Mouse (Mus musculus) limb, embryonic 15.5 days (tissue): ENCODE measurements at regions not wholly inside any gene's neighbourhood (a gene's known extent, or its start where the extent isn't known, plus 50 kb on each side); places are given as distances from the start of the nearest gene placed in this dataset.

ENCODE experiments used
- ATAC-seq: fragments of 200-750 bp; cut with Nextera tagmentation; 2 replicates; pipeline ENCODE4 v1.8.0; 2017; ENCODE audit warnings: low read depth, moderate TSS enrichment; ENCODE audit not compliant: insufficient number of reproducible peaks, low FRiP score, low TSS enrichment
- H3K27ac ChIP-seq: fragments of 300-500 bp; sonication (generic); 2 replicates; pipeline ENCODE4 v1.5.1; 2015; ENCODE audit warnings: moderate library complexity, mild to moderate bottlenecking, inconsistent platforms
- H3K27me3 ChIP-seq: fragments of 300-500 bp; sonication (generic); 2 replicates; pipeline ENCODE4 v1.6.1; 2015; ENCODE audit warnings: inconsistent platforms
- H3K36me3 ChIP-seq: fragments of 300-500 bp; sonication (generic); 2 replicates; pipeline ENCODE4 v1.6.1; 2015; ENCODE audit warnings: inconsistent platforms
- H3K4me1 ChIP-seq: fragments of 300-500 bp; sonication (generic); 2 replicates; pipeline ENCODE4 v1.6.1; 2015; ENCODE audit warnings: inconsistent platforms
- H3K4me2 ChIP-seq: fragments of 300-500 bp; sonication (generic); 2 replicates; pipeline ENCODE4 v1.6.1; 2015; ENCODE audit warnings: mild to moderate bottlenecking, inconsistent platforms
- H3K4me3 ChIP-seq: fragments of 300-500 bp; sonication (generic); 2 replicates; pipeline ENCODE4 v1.5.1; 2015; ENCODE audit warnings: mild to moderate bottlenecking, inconsistent platforms
- H3K9ac ChIP-seq: fragments of 300-500 bp; sonication (generic); 2 replicates; pipeline ENCODE4 v1.6.1; 2015; ENCODE audit warnings: inconsistent platforms
- H3K9me3 ChIP-seq: fragments of 300-500 bp; sonication (generic); 2 replicates; pipeline ENCODE4 v1.6.1; 2016; ENCODE audit warnings: inconsistent platforms
- WGBS: fragments of 180-500 bp; shearing (Covaris S2); methylation state at CpG from one replicate; pipeline ENCODE4 v1.1.7; 2015; 5-methylcytosine and 5-hydroxymethylcytosine counted together

DNA sequence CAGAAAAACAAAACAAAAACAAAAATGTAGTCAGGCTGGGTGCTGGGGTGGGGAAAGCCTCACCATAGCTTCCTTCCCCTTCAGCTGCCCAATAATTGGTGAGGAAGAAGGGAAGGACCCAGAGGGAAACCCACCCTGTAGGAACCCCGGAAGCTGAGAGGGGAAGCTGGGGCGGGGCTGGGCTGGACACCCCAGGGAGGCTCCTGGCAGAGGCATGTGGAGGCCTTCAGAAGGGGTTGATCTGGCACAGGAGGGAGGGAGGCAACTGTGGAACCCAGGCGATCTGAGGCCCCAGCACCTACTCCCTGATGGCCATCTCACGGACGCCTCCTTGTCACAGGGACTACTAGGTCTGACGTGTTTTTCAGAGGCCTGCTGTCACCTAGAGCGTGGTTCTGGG, 71.1 kb upstream of the Hes1 start:
- Histone ChIP-seq H3K4me3 (no peak overlapping the region), H3K27ac (no peak overlapping the region), H3K4me1 (peaks cover 53% of the 10 kb centered on the region), H3K9me3 (no peaks in the 10 kb centered on the region), H3K36me3 (no peaks in the 10 kb centered on the region), H3K9ac (no peak overlapping the region), H3K27me3 (no peaks in the 10 kb centered on the region), H3K4me2 (no peak overlapping the region)
- no peak for ATAC-seq
- WGBS, result 66% methylated on average over 7 of the region's 7 CpGs

DNA sequence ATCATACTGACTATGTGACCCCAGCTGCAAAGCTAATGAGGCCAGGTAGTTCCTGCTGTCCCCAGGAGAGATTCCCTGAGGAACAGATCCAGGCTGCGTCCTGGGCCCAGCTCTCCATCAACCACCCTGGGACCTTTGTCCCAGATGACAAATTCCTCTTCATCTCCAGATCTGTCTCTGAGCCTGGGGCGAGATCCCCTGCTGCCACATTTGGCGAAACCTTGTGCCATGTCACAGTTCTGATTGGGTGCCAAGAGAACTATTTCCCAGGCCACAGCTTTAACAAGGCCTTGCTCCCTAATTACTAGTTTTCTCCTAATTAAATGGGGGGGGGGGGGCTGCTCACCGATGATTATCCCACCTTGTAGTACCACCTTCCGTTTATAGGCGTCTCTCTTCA, 70.6 kb upstream of the Hes1 start:
- Histone ChIP-seq H3K4me2 (no peak overlapping the region), H3K4me3 (no peak overlapping the region), H3K9ac (no peak overlapping the region), H3K27ac (no peak overlapping the region), H3K9me3 (no peaks in the 10 kb centered on the region), H3K27me3 (no peaks in the 10 kb centered on the region), H3K36me3 (no peaks in the 10 kb centered on the region), H3K4me1 (peaks cover 53% of the 10 kb centered on the region)
- 45% methylated on average over 6 of the region's 6 CpGs for WGBS
- ATAC-seq, result no peak

GRCm38 (mm10) chr16:29996139-29997069, 67.8 kb upstream of the Hes1 start:
- no peak overlapping the region for H3K9ac ChIP-seq
- no peaks in the 10 kb centered on the region for H3K36me3 ChIP-seq
- H3K9me3 ChIP-seq, result no peaks in the 10 kb centered on the region
- 15% methylated on average over 12 of the region's 12 CpGs for WGBS
- H3K27ac ChIP-seq, result peak overlapping the region; percentile 59; the same call in 1 of the 2 replicates
- no peak overlapping the region for H3K4me3 ChIP-seq
- no peaks in the 10 kb centered on the region for H3K27me3 ChIP-seq
- 0 out of 2 replicates have a peak overlapping the region, but pooled peaks have one; percentile 14 for H3K4me2 ChIP-seq
- peak; percentile 57; the same call in 1 of the 2 replicates for ATAC-seq
- H3K4me1 ChIP-seq, result peaks cover 42% of the 10 kb centered on the region

- H3K27me3 ChIP-seq, result no peaks in the 10 kb centered on the region
- no peak overlapping the region for H3K4me2 ChIP-seq
- H3K4me3 ChIP-seq, result no peak overlapping the region
- no peak overlapping the region for H3K27ac ChIP-seq
- no peak for ATAC-seq
- H3K4me1 ChIP-seq, result peaks cover 26% of the 10 kb centered on the region
- no peak overlapping the region for H3K9ac ChIP-seq
- H3K9me3 ChIP-seq, result no peaks in the 10 kb centered on the region
- 80% methylated on average over 2 of the region's 2 CpGs for WGBS
- no peaks in the 10 kb centered on the region for H3K36me3 ChIP-seq
Observed at GRCm38 (mm10) chr16:30000166-30000565, 64.0 kb upstream of the Hes1 start.

DNA sequence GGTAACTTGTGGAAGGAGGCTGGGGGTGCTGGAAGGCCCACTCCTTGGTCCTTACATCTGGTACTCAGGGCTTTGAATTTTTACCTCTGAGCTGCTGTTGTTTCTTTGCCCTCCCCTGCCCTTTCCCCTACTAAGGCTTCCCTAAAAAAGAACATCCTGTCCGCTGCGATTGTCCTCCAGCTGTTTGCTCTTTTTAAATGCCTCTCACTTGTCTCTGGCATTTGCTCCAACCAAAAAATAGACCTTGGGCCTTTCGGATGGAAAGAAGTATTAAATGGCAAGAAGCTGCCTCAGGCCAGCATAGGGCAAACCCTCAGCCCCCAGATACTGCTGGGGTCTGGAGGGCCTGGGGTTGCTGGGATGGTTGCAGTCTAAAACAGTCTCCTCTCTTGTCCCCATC, 59.1 kb upstream of the Hes1 start:
- 56% methylated on average over 3 of the region's 3 CpGs for WGBS
- no peak overlapping the region for H3K4me3 ChIP-seq
- H3K9ac ChIP-seq, result no peak overlapping the region
- no peaks in the 10 kb centered on the region for H3K36me3 ChIP-seq
- ATAC-seq, result no peak
- peaks cover 49% of the 10 kb centered on the region for H3K4me1 ChIP-seq
- no peaks in the 10 kb centered on the region for H3K27me3 ChIP-seq
- no peaks in the 10 kb centered on the region for H3K9me3 ChIP-seq
- no peak overlapping the region for H3K27ac ChIP-seq
- no peak overlapping the region for H3K4me2 ChIP-seq

DNA sequence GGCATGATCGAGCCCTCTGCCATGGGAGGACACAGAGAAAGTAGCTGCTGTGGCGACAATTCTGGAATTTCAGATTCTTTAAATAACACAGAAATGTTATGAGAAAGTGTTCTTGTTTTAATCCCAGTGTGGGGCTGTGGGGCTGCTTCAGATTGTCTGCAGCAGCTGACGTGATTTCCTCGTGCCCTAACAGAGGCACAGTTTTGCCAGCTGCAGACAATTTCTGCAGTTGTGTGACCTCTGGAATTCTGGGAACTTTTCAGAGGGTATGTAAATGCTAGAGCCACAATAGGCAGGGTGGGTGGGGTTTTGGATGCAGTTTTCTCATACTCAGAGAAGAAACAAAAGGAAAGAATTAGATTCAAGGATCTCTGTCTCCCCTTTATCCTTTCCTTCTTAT, 57.4 kb upstream of the Hes1 start:
- WGBS, result 44% methylated on average over 4 of the region's 4 CpGs
- no peak overlapping the region for H3K4me3 ChIP-seq
- no peak overlapping the region for H3K4me2 ChIP-seq
- H3K27ac ChIP-seq, result no peak overlapping the region; the same call in 1 of the 2 replicates
- ATAC-seq, result no peak
- H3K36me3 ChIP-seq, result no peaks in the 10 kb centered on the region
- H3K9me3 ChIP-seq, result no peaks in the 10 kb centered on the region
- peaks cover 49% of the 10 kb centered on the region for H3K4me1 ChIP-seq
- no peak overlapping the region for H3K9ac ChIP-seq
- H3K27me3 ChIP-seq, result no peaks in the 10 kb centered on the region

GRCm38 (mm10) chr16:30008451-30009357, 55.5 kb upstream of the Hes1 start:
- peaks cover 45% of the 10 kb centered on the region for H3K4me1 ChIP-seq

DNA sequence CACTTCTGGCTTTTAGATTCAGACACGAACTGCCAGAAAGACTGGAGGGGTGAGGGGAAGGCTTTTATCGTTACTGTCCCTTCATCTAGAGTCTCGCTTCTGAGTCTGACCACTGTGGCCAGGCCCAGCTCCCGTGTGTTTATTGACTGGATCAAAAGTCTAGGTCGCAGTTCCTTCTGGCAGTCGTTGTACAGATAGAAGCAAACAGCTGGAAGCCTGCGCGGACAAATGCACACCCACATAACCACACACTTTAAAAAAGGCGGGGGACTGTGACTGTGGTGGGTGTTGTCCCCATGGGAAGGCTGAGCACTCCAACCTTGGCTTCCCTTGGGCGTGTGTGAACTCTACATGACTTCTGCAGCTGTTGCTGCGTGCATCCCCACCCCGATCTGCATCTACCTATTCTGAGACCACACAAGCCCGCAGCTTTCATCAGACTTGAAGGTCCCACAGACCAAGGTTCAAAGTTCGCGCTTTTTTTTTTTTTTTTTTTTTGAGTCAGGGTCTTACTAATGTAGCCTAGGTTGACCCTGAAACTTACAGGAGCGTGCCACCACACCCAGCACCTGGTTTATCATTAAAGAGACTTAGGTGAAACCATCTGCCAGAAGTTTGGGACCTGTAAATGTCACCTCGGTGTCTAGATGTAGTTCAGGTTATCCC, 54.5 kb upstream of the Hes1 start:
- H3K4me3 ChIP-seq, result peak overlapping the region; percentile 44
- H3K27ac ChIP-seq, result peak overlapping the region; percentile 83
- H3K4me1 ChIP-seq, result peaks cover 51% of the 10 kb centered on the region
- H3K36me3 ChIP-seq, result no peaks in the 10 kb centered on the region
- H3K4me2 ChIP-seq, result peak overlapping the region; percentile 88
- H3K27me3 ChIP-seq, result no peaks in the 10 kb centered on the region
- 15% methylated on average over 17 of the region's 17 CpGs for WGBS
- no peak for ATAC-seq
- H3K9ac ChIP-seq, result no peak overlapping the region
- H3K9me3 ChIP-seq, result no peaks in the 10 kb centered on the region

More at GRCm38 (mm10) chr16:30008451-30009357, 55.5 kb upstream of the Hes1 start:
- H3K27ac ChIP-seq, result peak overlapping the region; percentile 83
- no peaks in the 10 kb centered on the region for H3K27me3 ChIP-seq
- no peaks in the 10 kb centered on the region for H3K9me3 ChIP-seq
- peak overlapping the region; percentile 44; the same call in 1 of the 2 replicates for H3K9ac ChIP-seq
- H3K4me2 ChIP-seq, result peak overlapping the region; percentile 88
- peak; percentile 94 for ATAC-seq
- WGBS, result 2% methylated on average over 47 of the region's 62 CpGs
- no peaks in the 10 kb centered on the region for H3K36me3 ChIP-seq
- peak overlapping the region; percentile 44 for H3K4me3 ChIP-seq

- Histone ChIP-seq H3K27me3 (no peaks in the 10 kb centered on the region), H3K9ac (no peak overlapping the region), H3K36me3 (no peaks in the 10 kb centered on the region), H3K4me1 (peaks cover 40% of the 10 kb centered on the region), H3K27ac (no peak overlapping the region), H3K4me2 (no peak overlapping the region), H3K4me3 (no peak overlapping the region), H3K9me3 (no peaks in the 10 kb centered on the region)
- WGBS, result 48% methylated on average over 2 of the region's 2 CpGs
- ATAC-seq, result no peak
Observed at GRCm38 (mm10) chr16:30013123-30013522, 51.1 kb upstream of the Hes1 start.

DNA sequence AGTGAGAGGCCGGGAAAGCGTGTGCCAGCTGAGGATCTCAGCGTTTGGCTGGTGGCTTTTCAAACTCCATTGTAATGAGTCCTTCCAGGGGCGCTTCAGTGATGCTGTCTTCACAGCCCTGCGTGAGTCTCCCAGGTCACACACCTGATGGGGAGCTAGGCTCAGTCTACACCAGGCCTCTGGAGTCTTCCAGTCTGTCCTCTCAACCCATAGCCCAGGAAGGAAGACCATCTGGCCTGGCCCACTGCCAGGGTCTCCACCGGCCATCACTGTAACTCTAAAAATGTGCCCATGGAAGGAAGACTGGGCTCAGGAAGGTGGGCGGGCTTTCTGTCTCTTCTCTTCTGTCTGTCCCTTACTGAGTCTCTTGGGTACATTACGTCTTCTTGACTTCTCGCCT, 50.2 kb upstream of the Hes1 start:
- no peak for ATAC-seq
- Histone ChIP-seq H3K4me1 (peaks cover 35% of the 10 kb centered on the region), H3K27me3 (no peaks in the 10 kb centered on the region), H3K9me3 (no peaks in the 10 kb centered on the region), H3K9ac (no peak overlapping the region), H3K4me2 (no peak overlapping the region), H3K36me3 (no peaks in the 10 kb centered on the region), H3K4me3 (no peak overlapping the region), H3K27ac (no peak overlapping the region)
- 79% methylated on average over 9 of the region's 9 CpGs for WGBS
